Comparison of ENCODE assay signal across 1 mouse cellular context in genomic region chr1:82638428-82638827, GRCm38 (mm10).
TF ChIP-seq lines count a peak whose summit lies in the region.

No protein-coding gene starts in this region.

TF ChIP-seq in MEL, 35 proteins besides CTCF, POLR2A, EP300 and RAD21 (continued from another document):
- TF ChIP-seq SIN3A (IDR thresholded peaks at IDR 0.05; ENCODE audit: low read length) (0 out of 2 replicates have a peak, but pooled peaks have one; percentile 19), MAFK (IDR thresholded peaks at IDR 0.05; ENCODE audit: borderline replicate concordance, low read depth, low read length) (no peak), ZC3H11A (IDR thresholded peaks at IDR 0.05; ENCODE audit: low read depth, low read length) (peak; percentile 36; the same call in 1 of the 2 replicates), USF1 (IDR thresholded peaks at IDR 0.05; ENCODE audit: low read depth, low read length) (no peak), GATA1 (IDR thresholded peaks at IDR 0.05; ENCODE audit: low read depth, low read length) (no peak), MAX (IDR thresholded peaks at IDR 0.05; ENCODE audit: low read length) (no peak), MYC (IDR thresholded peaks at IDR 0.05; ENCODE audit: low read depth, low read length) (no peak), JUND (IDR thresholded peaks at IDR 0.05; ENCODE audit: low read depth, low read length) (no peak)
TF ChIP-seq in MEL: peak in this region for 3.
